Mouse (Mus musculus) urinary bladder, adult 2 months (tissue): ENCODE data around the gene Olfr1052. TPM values are rescaled to one million over a fixed set of nuclear protein-coding genes. Genes with fewer than 3 reads are reported as not detected.
"Not testable (repeated sequence)": the region's sequence is repeated elsewhere in the genome, so short reads cannot be mapped to it uniquely, and the experiment has no call there.

ENCODE experiments used
- DNase-seq: peaks from one replicate; pipeline ENCODE4 v3.0.0; 2022; ENCODE audit warnings: low spot score
- polyA plus RNA-seq: library from polyadenylated mRNA; depleted of rRNA; stranded (reverse); fragments of >200 nt; gene quantifications from 2 replicates; pipeline ENCODE4 v1.2.3, GENCODE M21; 2012; rRNA removed

Gene Olfr1052
- not detected in 2 replicates for polyA plus RNA-seq

DNA sequence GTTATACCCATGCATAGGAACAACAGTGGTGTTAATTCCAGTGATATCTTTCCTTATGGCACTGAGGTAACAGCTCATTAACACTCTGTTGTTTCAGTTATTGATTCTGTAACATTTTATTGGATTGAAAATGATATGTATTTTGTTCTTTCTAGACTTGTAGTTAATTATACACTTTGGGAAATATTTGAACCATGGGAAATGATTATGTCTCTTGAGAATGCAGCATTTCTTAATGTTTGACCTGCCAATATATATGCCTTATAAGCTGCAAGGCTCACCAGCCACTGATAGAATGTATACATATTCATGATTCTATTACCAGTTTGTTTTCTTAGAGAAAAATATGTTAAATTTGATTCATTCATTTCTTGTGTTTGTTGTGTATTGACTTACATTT lies at the start of gene Olfr1052:
Olfr1052 (plus strand) TSS at position 301 of the 400 bp plus-strand sequence.
- DNase-seq: no peak

DNA sequence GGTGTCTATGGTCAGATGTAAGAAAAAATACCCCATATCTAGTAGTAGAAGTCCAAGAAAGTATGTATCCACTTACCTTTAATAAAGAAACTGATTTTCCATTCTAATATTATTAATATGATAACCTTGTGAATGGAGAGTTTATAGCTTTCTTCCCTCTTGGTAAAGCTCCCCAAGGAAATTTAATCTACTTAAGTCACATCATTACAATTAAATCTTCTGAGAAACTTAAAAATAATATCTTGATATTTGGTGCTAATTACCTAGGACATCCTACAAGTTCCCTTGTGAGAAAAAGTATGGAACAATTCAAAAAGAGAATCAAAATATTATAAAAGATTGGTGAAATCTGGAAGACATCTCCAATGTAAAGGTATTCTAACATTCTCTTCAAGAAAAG lies 34.0 kb upstream of the Olfr1052 start, which contains the start of gene Olfr1049:
Olfr1049 (minus strand) TSS at position 101 of the 400 bp plus-strand sequence.
- not testable (repeated sequence) for DNase-seq

DNA sequence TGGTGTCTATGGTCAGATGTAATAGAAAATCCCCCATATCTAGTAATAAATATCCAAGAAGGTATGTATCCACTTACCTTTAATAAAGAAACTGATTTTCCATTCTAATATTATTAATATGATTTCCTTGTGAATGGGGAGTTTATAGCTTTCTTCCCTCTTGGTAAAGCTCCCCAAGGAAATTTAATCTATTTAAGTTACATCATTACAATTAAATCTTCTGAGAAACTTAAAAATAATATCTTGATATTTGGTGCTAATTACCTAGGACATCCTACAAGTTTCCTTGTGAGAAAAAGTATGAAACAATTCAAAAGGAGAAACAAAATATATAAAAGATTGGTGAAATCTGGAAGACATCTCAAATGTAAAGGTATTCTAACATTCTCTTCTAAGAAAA lies 13.3 kb upstream of the Olfr1052 start, which contains the start of gene Olfr1051:
Olfr1051 (minus strand) TSS at position 101 of the 400 bp plus-strand sequence.
- DNase-seq: not testable (repeated sequence)

DNA sequence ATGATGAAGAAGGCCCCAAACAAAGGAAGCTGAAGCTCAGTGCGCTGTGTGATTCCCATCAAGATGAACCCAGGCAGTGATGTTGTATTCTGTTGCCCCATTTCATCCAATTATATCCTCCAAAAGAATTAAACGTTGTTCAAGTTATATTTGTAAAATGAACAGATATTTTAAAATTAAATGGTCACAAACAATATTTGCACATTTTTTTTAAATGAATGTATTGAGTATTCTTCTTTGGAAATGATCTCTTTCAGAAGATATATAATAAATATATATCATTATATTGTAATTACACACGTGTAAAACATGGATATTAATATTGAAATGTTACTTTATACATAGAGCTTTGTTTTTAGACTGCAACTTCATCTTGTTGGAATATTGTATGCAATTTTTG lies 22.9 kb downstream of the Olfr1052 start, which contains the start of gene Olfr1053:
Olfr1053 (minus strand) TSS at position 101 of the 400 bp plus-strand sequence.
- no peak for DNase-seq

DNA sequence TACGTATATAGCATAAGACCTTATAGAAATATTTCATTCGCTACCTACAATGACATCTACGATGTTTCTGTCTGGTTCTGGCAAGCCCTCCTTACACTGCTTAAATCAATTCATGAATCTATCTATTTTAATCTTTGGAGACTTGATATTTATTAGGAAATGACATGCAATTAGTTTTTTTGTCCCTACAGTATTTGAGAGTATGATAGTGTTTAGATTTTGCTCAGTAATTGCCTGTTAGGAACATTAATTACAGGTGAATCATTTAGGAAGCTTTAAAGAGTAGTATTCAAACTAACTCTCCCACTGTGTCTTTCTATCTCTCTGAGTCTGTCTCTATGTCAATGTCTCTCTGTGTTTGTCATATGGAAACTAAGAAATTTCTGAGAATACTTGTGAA lies 43.1 kb downstream of the Olfr1052 start, which contains the start of gene Olfr1054:
Olfr1054 (minus strand) TSS at position 101 of the 400 bp plus-strand sequence.
- DNase-seq: no peak

Other genes with a start within 250 kb of the Olfr1052 start
- gene Olfr1034, start 246.6 kb upstream of the Olfr1052 start, polyA plus RNA-seq: 0.68 and 0.85 TPM in 2 replicates
- gene Olfr1036, start 218.5 kb upstream of the Olfr1052 start, polyA plus RNA-seq: not detected in 2 replicates
- not detected in 2 replicates for gene Olfr1037, start 205.1 kb upstream of the Olfr1052 start, polyA plus RNA-seq
- not detected in 2 replicates for gene Olfr1039, start 156.5 kb upstream of the Olfr1052 start, polyA plus RNA-seq
- not detected in 2 replicates for gene Olfr1040, start 145.7 kb upstream of the Olfr1052 start, polyA plus RNA-seq
- gene Olfr1042, start 130.6 kb upstream of the Olfr1052 start, polyA plus RNA-seq: not detected in 2 replicates
- not detected in 2 replicates for gene Olfr1043, start 124.9 kb upstream of the Olfr1052 start, polyA plus RNA-seq
- not detected in 2 replicates for gene Olfr1044, start 114.6 kb upstream of the Olfr1052 start, polyA plus RNA-seq
- not detected in 2 replicates for gene Olfr52, start 106.8 kb upstream of the Olfr1052 start, polyA plus RNA-seq
- not detected in 2 replicates for gene Olfr1045, start 89.4 kb upstream of the Olfr1052 start, polyA plus RNA-seq
- not detected in 2 replicates for gene Olfr1046, start 73.1 kb upstream of the Olfr1052 start, polyA plus RNA-seq
- gene Olfr1047, start 61.1 kb upstream of the Olfr1052 start, polyA plus RNA-seq: not detected in 2 replicates
- gene Olfr1048, start 52.2 kb upstream of the Olfr1052 start, polyA plus RNA-seq: not detected in 2 replicates
- not detected in 2 replicates for gene Olfr1049, start 34.1 kb upstream of the Olfr1052 start, polyA plus RNA-seq
- not detected in 2 replicates for gene Olfr1051, start 13.4 kb upstream of the Olfr1052 start, polyA plus RNA-seq
- not detected in 2 replicates for gene Olfr1053, start 22.8 kb downstream of the Olfr1052 start, polyA plus RNA-seq
- not detected in 2 replicates for gene Olfr1054, start 43.0 kb downstream of the Olfr1052 start, polyA plus RNA-seq
- gene Olfr1055, start 57.8 kb downstream of the Olfr1052 start, polyA plus RNA-seq: not detected in 2 replicates
- gene Olfr1056, start 70.0 kb downstream of the Olfr1052 start, polyA plus RNA-seq: not detected in 2 replicates
- gene Olfr1057, start 85.9 kb downstream of the Olfr1052 start, polyA plus RNA-seq: not detected in 2 replicates
- not detected in 2 replicates for gene Olfr1058, start 96.1 kb downstream of the Olfr1052 start, polyA plus RNA-seq
- gene Olfr1061, start 121.6 kb downstream of the Olfr1052 start, polyA plus RNA-seq: not detected in 2 replicates
- gene Olfr1062, start 134.3 kb downstream of the Olfr1052 start, polyA plus RNA-seq: not detected in 2 replicates
- not detected in 2 replicates for gene Olfr1065, start 158.1 kb downstream of the Olfr1052 start, polyA plus RNA-seq
- gene Olfr1066, start 163.8 kb downstream of the Olfr1052 start, polyA plus RNA-seq: not detected in 2 replicates
- gene Olfr228, start 194.9 kb downstream of the Olfr1052 start, polyA plus RNA-seq: not detected in 2 replicates
- not detected in 2 replicates for gene Olfr1076, start 216.0 kb downstream of the Olfr1052 start, polyA plus RNA-seq